Mouse (Mus musculus): ENCODE measurements around the gene Eef1akmt2. TPM values are rescaled to one million over a fixed set of nuclear protein-coding genes. Genes with fewer than 3 reads are reported as not detected.

The Eef1akmt2 gene
- polyA plus RNA-seq (2015; fragmentation: Nextera tagmentation; extraction: Ambion mirVana): 92.4 and 92.9 TPM in 2 replicates

GRCm38 (mm10) chr7:132852173-132852844 lies at the start of gene Eef1akmt2:
Gene Eef1akmt2, minus strand, starts transcription at chr7:132852673.
- peak within 1 kb of the TSS; percentile 97 for H3K27ac ChIP-seq
- H3K4me1 ChIP-seq (replicated peaks): peaks cover 14% of the 10 kb centered on the region
- H3K4me2 ChIP-seq: peak within 1 kb of the TSS; percentile 68
- peak within 1 kb of the TSS; percentile 85 for H3K9ac ChIP-seq
- no peaks in the 10 kb centered on the region for H3K27me3 ChIP-seq
- H3K4me3 ChIP-seq: peak within 1 kb of the TSS; percentile 67
- WGBS: under 1% methylated on average over 37 of the region's 37 CpGs
- peaks cover 31% of the 10 kb centered on the region for H3K36me3 ChIP-seq
- H3K9me3 ChIP-seq: no peaks in the 10 kb centered on the region
- ATAC-seq (ENCODE audit: low FRiP score): peak; percentile 96

DNA sequence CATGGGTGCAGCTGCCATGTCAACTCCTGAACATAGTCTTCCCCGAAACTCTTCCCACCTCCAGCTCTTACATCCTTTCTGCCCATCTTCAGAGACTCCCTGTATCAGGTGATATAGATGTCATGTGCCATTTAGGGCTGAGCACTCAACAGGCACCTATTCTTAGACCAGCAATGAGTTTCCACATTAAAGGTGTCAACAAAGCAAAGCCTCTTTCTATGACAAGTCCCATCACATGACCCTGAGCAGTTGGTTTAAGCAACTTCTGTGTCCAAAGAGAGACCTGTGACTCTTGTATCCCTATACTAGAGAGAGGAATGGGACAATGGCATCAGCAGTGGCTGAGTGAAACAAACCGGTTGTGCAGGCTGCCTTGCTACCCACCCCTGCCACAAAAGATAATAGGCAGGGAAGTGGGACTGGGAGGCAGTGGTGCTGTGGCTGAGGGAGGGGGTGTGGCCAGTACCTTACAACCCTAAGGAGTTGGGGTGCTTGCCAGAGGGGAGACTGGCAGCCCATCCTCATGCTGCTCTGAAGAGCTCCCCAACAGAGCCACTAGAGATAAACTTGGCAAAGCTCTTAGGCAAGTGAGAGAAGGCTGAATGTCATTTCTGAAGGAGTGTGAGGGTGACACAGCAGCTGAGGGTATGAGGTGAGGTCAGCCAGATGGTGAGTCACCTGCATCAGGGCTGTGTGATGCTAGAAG lies 48.5 kb upstream of the Eef1akmt2 start:
- H3K9ac ChIP-seq: no peak overlapping the region
- no peaks in the 10 kb centered on the region for H3K36me3 ChIP-seq
- H3K4me3 ChIP-seq: no peak overlapping the region
- H3K4me1 ChIP-seq (replicated peaks): no peaks in the 10 kb centered on the region
- WGBS: 66% methylated on average over 2 of the region's 2 CpGs
- no peak for ATAC-seq (ENCODE audit: low FRiP score)
- no peak overlapping the region for H3K4me2 ChIP-seq
- no peaks in the 10 kb centered on the region for H3K9me3 ChIP-seq
- no peaks in the 10 kb centered on the region for H3K27me3 ChIP-seq
- no peak overlapping the region for H3K27ac ChIP-seq

GRCm38 (mm10) chr7:132898234-132898633 lies 45.8 kb upstream of the Eef1akmt2 start:
- Histone ChIP-seq H3K36me3 (no peaks in the 10 kb centered on the region), H3K27ac (no peak overlapping the region), H3K4me2 (no peak overlapping the region), H3K27me3 (no peaks in the 10 kb centered on the region), H3K4me3 (no peak overlapping the region), H3K9me3 (no peaks in the 10 kb centered on the region), H3K9ac (no peak overlapping the region), H3K4me1 (replicated peaks) (no peaks in the 10 kb centered on the region)
- 85% methylated on average over 2 of the region's 2 CpGs for WGBS
- ATAC-seq (ENCODE audit: low FRiP score): no peak

DNA sequence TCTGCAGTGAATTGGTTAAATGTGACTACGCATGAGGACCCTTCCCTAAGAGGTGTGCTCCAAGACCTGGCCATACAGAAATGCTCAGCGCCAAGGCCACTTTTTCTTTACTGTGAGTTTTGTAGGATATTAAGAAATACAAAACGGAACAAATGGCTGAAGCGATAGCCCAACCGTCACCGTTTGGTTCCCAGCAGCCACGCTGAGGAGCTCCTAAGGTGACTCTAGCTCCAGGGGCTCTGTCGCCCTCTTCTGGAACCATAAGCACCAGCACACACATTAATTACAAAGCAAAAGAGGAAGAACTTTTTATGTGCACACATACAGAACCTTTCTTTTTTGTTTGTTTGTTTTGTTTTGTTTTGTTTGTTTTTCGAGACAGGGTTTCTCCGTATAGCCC lies 44.8 kb upstream of the Eef1akmt2 start:
- Histone ChIP-seq H3K4me1 (replicated peaks) (no peaks in the 10 kb centered on the region), H3K9me3 (no peaks in the 10 kb centered on the region), H3K27ac (no peak overlapping the region), H3K4me2 (no peak overlapping the region), H3K27me3 (no peaks in the 10 kb centered on the region), H3K36me3 (no peaks in the 10 kb centered on the region), H3K4me3 (no peak overlapping the region), H3K9ac (no peak overlapping the region)
- ATAC-seq (ENCODE audit: low FRiP score): no peak
- WGBS: 83% methylated on average over 10 of the region's 10 CpGs

DNA sequence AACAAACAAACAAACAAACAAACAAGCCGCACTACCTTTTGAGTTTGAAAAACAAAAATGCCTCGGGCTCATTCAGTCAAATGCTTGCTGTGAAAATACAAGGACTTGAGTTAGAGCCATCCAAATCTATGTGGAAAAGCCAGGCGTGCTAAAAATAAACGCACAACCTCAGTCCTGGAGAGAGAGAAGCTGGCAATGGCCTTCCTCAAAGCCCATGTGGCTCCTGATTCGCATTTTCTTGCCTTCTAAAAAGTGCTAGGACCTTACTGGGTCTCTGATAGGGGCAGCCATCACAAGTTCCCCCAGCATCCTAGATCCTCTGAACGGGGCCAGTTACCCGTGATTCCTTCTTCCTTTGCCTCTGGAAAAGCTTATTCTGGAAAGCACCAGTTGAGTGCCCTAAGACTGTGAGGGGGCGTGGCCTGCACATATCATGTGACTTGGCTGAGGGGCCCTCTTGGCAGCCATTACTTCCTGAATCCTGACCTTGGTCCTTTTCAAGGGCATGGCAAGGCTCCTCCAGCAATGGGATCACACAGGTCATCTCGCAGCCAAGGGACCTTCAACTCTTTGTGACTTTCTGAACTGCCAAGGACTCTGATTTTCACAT lies 43.8 kb upstream of the Eef1akmt2 start:
- H3K27ac ChIP-seq: no peak overlapping the region
- H3K36me3 ChIP-seq: no peaks in the 10 kb centered on the region
- ATAC-seq (ENCODE audit: low FRiP score): no peak
- H3K4me3 ChIP-seq: no peak overlapping the region
- H3K9ac ChIP-seq: no peak overlapping the region
- no peak overlapping the region for H3K4me2 ChIP-seq
- 90% methylated on average over 9 of the region's 9 CpGs for WGBS
- H3K4me1 ChIP-seq (replicated peaks): no peaks in the 10 kb centered on the region
- no peaks in the 10 kb centered on the region for H3K9me3 ChIP-seq
- no peaks in the 10 kb centered on the region for H3K27me3 ChIP-seq

- H3K36me3 ChIP-seq: no peaks in the 10 kb centered on the region
- no peak overlapping the region for H3K27ac ChIP-seq
- H3K27me3 ChIP-seq: no peaks in the 10 kb centered on the region
- no peak for ATAC-seq (ENCODE audit: low FRiP score)
- H3K9ac ChIP-seq: no peak overlapping the region
- H3K4me2 ChIP-seq: no peak overlapping the region
- no peaks in the 10 kb centered on the region for H3K9me3 ChIP-seq
- WGBS: 72% methylated on average over 7 of the region's 7 CpGs
- no peak overlapping the region for H3K4me3 ChIP-seq
- no peaks in the 10 kb centered on the region for H3K4me1 ChIP-seq (replicated peaks)
Measured at GRCm38 (mm10) chr7:132894841-132895555, 42.5 kb upstream of the Eef1akmt2 start.

GRCm38 (mm10) chr7:132893336-132893735 lies 40.9 kb upstream of the Eef1akmt2 start:
- no peak overlapping the region for H3K9ac ChIP-seq
- H3K36me3 ChIP-seq: no peaks in the 10 kb centered on the region
- no peak for ATAC-seq (ENCODE audit: low FRiP score)
- no peaks in the 10 kb centered on the region for H3K4me1 ChIP-seq (replicated peaks)
- no peaks in the 10 kb centered on the region for H3K9me3 ChIP-seq
- H3K27me3 ChIP-seq: no peaks in the 10 kb centered on the region
- no peak overlapping the region for H3K4me3 ChIP-seq
- WGBS: 88% methylated on average over 1 of the region's 1 CpGs
- H3K27ac ChIP-seq: no peak overlapping the region
- H3K4me2 ChIP-seq: no peak overlapping the region

- Histone ChIP-seq H3K4me2 (no peak overlapping the region), H3K4me1 (replicated peaks) (no peaks in the 10 kb centered on the region), H3K9me3 (no peaks in the 10 kb centered on the region), H3K27me3 (no peaks in the 10 kb centered on the region), H3K9ac (no peak overlapping the region), H3K27ac (no peak overlapping the region), H3K4me3 (no peak overlapping the region), H3K36me3 (no peaks in the 10 kb centered on the region)
- 84% methylated on average over 7 of the region's 7 CpGs for WGBS
- ATAC-seq (ENCODE audit: low FRiP score): no peak
Measured at GRCm38 (mm10) chr7:132892806-132893205, 40.3 kb upstream of the Eef1akmt2 start.

- Histone ChIP-seq H3K9me3 (no peaks in the 10 kb centered on the region), H3K4me3 (no peak overlapping the region), H3K4me2 (no peak overlapping the region), H3K27ac (no peak overlapping the region), H3K9ac (no peak overlapping the region), H3K27me3 (no peaks in the 10 kb centered on the region), H3K36me3 (no peaks in the 10 kb centered on the region), H3K4me1 (replicated peaks) (no peaks in the 10 kb centered on the region)
- ATAC-seq (ENCODE audit: low FRiP score): no peak
- 57% methylated on average over 4 of the region's 4 CpGs for WGBS
Measured at GRCm38 (mm10) chr7:132892311-132892661, 39.8 kb upstream of the Eef1akmt2 start.

GRCm38 (mm10) chr7:132891561-132892310 lies 39.3 kb upstream of the Eef1akmt2 start:
- Histone ChIP-seq H3K9me3 (no peaks in the 10 kb centered on the region), H3K27me3 (no peaks in the 10 kb centered on the region), H3K4me3 (no peak overlapping the region), H3K4me1 (replicated peaks) (no peaks in the 10 kb centered on the region), H3K27ac (no peak overlapping the region), H3K9ac (no peak overlapping the region), H3K36me3 (no peaks in the 10 kb centered on the region), H3K4me2 (no peak overlapping the region)
- no peak for ATAC-seq (ENCODE audit: low FRiP score)
- WGBS: 75% methylated on average over 5 of the region's 5 CpGs

GRCm38 (mm10) chr7:132890201-132890600 lies 37.7 kb upstream of the Eef1akmt2 start:
- Histone ChIP-seq H3K9ac (no peak overlapping the region), H3K27ac (no peak overlapping the region), H3K27me3 (no peaks in the 10 kb centered on the region), H3K4me2 (no peak overlapping the region), H3K4me3 (no peak overlapping the region), H3K36me3 (peaks cover 5% of the 10 kb centered on the region), H3K4me1 (replicated peaks) (no peaks in the 10 kb centered on the region), H3K9me3 (no peaks in the 10 kb centered on the region)
- no peak for ATAC-seq (ENCODE audit: low FRiP score)
- WGBS: 89% methylated on average over 5 of the region's 5 CpGs

GRCm38 (mm10) chr7:132889691-132890090 lies 37.2 kb upstream of the Eef1akmt2 start:
- H3K27ac ChIP-seq: no peak overlapping the region
- WGBS: 94% methylated on average over 8 of the region's 8 CpGs
- no peaks in the 10 kb centered on the region for H3K27me3 ChIP-seq

More at GRCm38 (mm10) chr7:132889691-132890090, 37.2 kb upstream of the Eef1akmt2 start:
- H3K4me2 ChIP-seq: no peak overlapping the region
- no peaks in the 10 kb centered on the region for H3K4me1 ChIP-seq (replicated peaks)
- ATAC-seq (ENCODE audit: low FRiP score): no peak
- H3K9ac ChIP-seq: no peak overlapping the region
- peaks cover 10% of the 10 kb centered on the region for H3K36me3 ChIP-seq
- no peaks in the 10 kb centered on the region for H3K9me3 ChIP-seq
- no peak overlapping the region for H3K4me3 ChIP-seq

Data from hindbrain, embryonic 13.5 days (tissue).